Mouse (Mus musculus) myocyte (in vitro differentiated cells): Measurements from ENCODE around the gene Tiam1.

Experiments
- MAX ChIP-seq: IDR thresholded peaks from one replicate; pipeline ENCODE4 v1.6.1; 2011; ENCODE audit warnings: low read depth, mild to moderate bottlenecking, control low read depth
- MYOD1 ChIP-seq, 3 experiments: IDR thresholded peaks; one replicate each; pipeline ENCODE4 v1.6.1; 2011; ENCODE audit warnings: control low read depth in 2 of 3, low read depth in 2 of 3, mild to moderate bottlenecking in 2 of 3, moderate library complexity in 1 of 3; ENCODE audit not compliant: insufficient read length in 2 of 3, control insufficient read depth in 1 of 3
- POLR2A ChIP-seq: IDR thresholded peaks from one replicate; pipeline ENCODE4 v1.6.1; 2011; ENCODE audit warnings: low read depth, mild to moderate bottlenecking, control low read depth, moderate library complexity; ENCODE audit not compliant: insufficient read length
- POLR2AphosphoS2 ChIP-seq: IDR thresholded peaks from one replicate; pipeline ENCODE4 v1.6.1; 2011; ENCODE audit warnings: low read depth, control low read depth; ENCODE audit not compliant: insufficient read length
- SRF ChIP-seq: IDR thresholded peaks from one replicate; pipeline ENCODE4 v1.6.1; 2011; ENCODE audit warnings: low read depth; ENCODE audit not compliant: control insufficient read depth, insufficient read length
- USF1 ChIP-seq: IDR thresholded peaks from one replicate; pipeline ENCODE4 v1.6.1; 2011; ENCODE audit warnings: low read depth, mild to moderate bottlenecking, control low read depth, moderate library complexity

DNA sequence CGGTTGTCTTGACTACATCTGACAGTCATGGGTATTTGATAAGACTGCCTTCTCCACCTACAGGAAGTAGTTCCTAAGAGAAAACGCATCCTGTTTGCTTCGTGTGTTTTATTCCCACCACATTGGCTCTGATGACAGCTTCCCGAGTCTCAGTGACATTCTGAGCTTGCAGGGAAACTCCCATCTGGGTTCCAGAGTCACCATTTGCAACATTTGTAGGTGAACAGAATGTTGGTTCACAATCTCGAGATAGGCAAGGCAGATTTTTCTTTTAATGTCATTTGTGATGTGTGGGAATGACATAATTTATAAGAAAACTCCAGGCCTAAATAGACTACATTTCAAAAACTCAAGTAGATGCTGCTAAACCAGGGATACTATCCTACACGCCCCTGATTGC, 207.0 kb downstream of the Tiam1 start:
- TF ChIP-seq USF1 (no peak), SRF (no peak), POLR2AphosphoS2 (no peak), POLR2A (no peak), MAX (no peak), MYOD1 (IDR thresholded peaks at IDR 0.05; ENCODE audit: control insufficient read depth in 1 of 3, insufficient read length in 2 of 3, low read depth in 2 of 3) (no peak)
